ENCODE assay signal across 19 mouse cellular contexts in genomic region chr17:31871968-31872825, GRCm38 (mm10). TPM values are rescaled to one million over a fixed set of nuclear protein-coding genes. Genes with fewer than 3 reads are reported as not detected.
DNase-seq lines count a peak whose midpoint lies in the region; ATAC-seq and TF ChIP-seq lines count a peak whose summit lies in the region.
"Had no signal": no experiment of that assay in that cellular context is flagged by ENCODE, and none has a peak within 500 bp of the region (broad histone marks: within the 10 kb centered on the region; RNA-seq: fewer than 3 reads in every experiment).

No protein-coding gene starts in this region.

- peak; percentile 3 for DNase-seq in gastrocnemius, postnatal 10 days
- no peak for DNase-seq in gastrocnemius, adult 18-20 months (ENCODE audit: low spot score)
- DNase-seq in lung, postnatal 0 days (ENCODE audit: low spot score) = peak; percentile 56
- DNase-seq in lung, postnatal 25 days (ENCODE audit: low spot score) = no peak
- peak; percentile 9 for DNase-seq in urinary bladder, postnatal 10 days (ENCODE audit: low spot score)
- no peak for DNase-seq in urinary bladder, adult 18-20 months (ENCODE audit: low spot score in 2 of 2)
- DNase-seq in urinary bladder, postnatal 4 days (ENCODE audit: low spot score in 2 of 2) = peak; percentile 15 to 58
- DNase-seq in left cerebral cortex, adult 2 months (ENCODE audit: extremely low spot score in 1 of 2, low spot score in 2 of 2) = no peak
- DNase-seq: cerebellum, postnatal 14 days; forebrain, postnatal 0 days; kidney, postnatal 14 days; layer of hippocampus, adult 9-11 months; right cerebral cortex, postnatal 14 days had no signal

- H3K4me3 ChIP-seq in lung, postnatal 0 days (ENCODE audit: low read depth, low read length) = no peak overlapping the region
- H3K4me3 ChIP-seq in left cerebral cortex, adult 2 months = no peak overlapping the region
- H3K4me3 ChIP-seq: erythroblast, embryonic 14.5 days; hindbrain, embryonic 12.5 days; limb, embryonic 15.5 days; midbrain, embryonic 13.5 days had no signal

- intact Hi-C loops in left cerebral cortex, adult 2 months (cut with DNase I) = no loop called here

- TF ChIP-seq EP300 in lung, postnatal 0 days (IDR thresholded peaks at IDR 0.05) = peak; percentile 67

- H3K9ac ChIP-seq in lung, postnatal 0 days (replicated peaks; ENCODE audit: low read depth) = no peak overlapping the region
- H3K9ac ChIP-seq: forebrain, postnatal 0 days; hindbrain, embryonic 12.5 days; limb, embryonic 15.5 days; midbrain, embryonic 13.5 days had no signal

- 45% methylated on average over 14 of the region's 14 CpGs for WGBS in lung, postnatal 0 days

- H3K36me3 ChIP-seq in lung, postnatal 0 days (ENCODE audit: insufficient read depth, low read length) = no peaks in the 10 kb centered on the region
- H3K36me3 ChIP-seq: embryonic facial prominence, embryonic 10.5 days; hindbrain, embryonic 12.5 days; limb, embryonic 15.5 days; midbrain, embryonic 13.5 days had no signal

- TF ChIP-seq CTCF in lung, postnatal 0 days (IDR thresholded peaks at IDR 0.05) = no peak
- TF ChIP-seq CTCF in left cerebral cortex, adult 2 months (IDR thresholded peaks at IDR 0.05) = no peak

- H3K27ac ChIP-seq in lung, postnatal 0 days (ENCODE audit: low read length) = peak overlapping the region; percentile 0; the same call in 1 of the 2 replicates
- H3K27ac ChIP-seq in left cerebral cortex, adult 2 months = no peak overlapping the region
- H3K27ac ChIP-seq: hindbrain, embryonic 12.5 days; limb, embryonic 15.5 days; macrophage; midbrain, embryonic 13.5 days had no signal

- H3K4me2 ChIP-seq in lung, postnatal 0 days (replicated peaks; ENCODE audit: low read depth, low read length) = no peak overlapping the region
- H3K4me2 ChIP-seq: hindbrain, embryonic 12.5 days; limb, embryonic 15.5 days; midbrain, embryonic 13.5 days had no signal

- peak; percentile 32 for ATAC-seq in lung, postnatal 0 days
- ATAC-seq: forebrain, postnatal 0 days; midbrain, embryonic 13.5 days had no signal

- H3K9me3 ChIP-seq in lung, postnatal 0 days (ENCODE audit: low read length) = no peaks in the 10 kb centered on the region
- H3K9me3 ChIP-seq: embryonic facial prominence, embryonic 10.5 days; hindbrain, embryonic 12.5 days; limb, embryonic 15.5 days; midbrain, embryonic 13.5 days had no signal

- H3K4me1 ChIP-seq in lung, postnatal 0 days (ENCODE audit: insufficient read depth, low read depth, low read length) = 0 out of 2 replicates have a peak, but pooled peaks cover 8% of the 10 kb centered on the region

- H3K27me3 ChIP-seq in lung, postnatal 0 days (replicated peaks; ENCODE audit: insufficient read depth, low read length) = no peaks in the 10 kb centered on the region
- H3K27me3 ChIP-seq: hindbrain, embryonic 12.5 days; limb, embryonic 15.5 days; midbrain, embryonic 13.5 days had no signal

RNA-seq across cellular contexts. Expression of gene Sik1, which starts 16.6 kb away (rescaled TPM):
- 10 to 100 TPM; 30.6 to 33.2 TPM for total RNA-seq in gastrocnemius, postnatal 10 days (2021)
- total RNA-seq in gastrocnemius, adult 18-20 months (2021) = 10 to 100 TPM; 23.5 to 27.8 TPM
- polyA plus RNA-seq in lung, postnatal 0 days (2015; fragmentation: Nextera tagmentation; extraction: Ambion mirVana) = 29.5 and 35.9 TPM in 2 replicates
- 10 to 100 TPM; 24.5 to 39.5 TPM for total RNA-seq in left cerebral cortex, adult 2 months (2021)

Comparison
In these comparisons a context has a peak if more than half of its experiments do, and no peak if none do; other contexts are left out.
1. DNase-seq: peak in gastrocnemius, postnatal 10 days (single experiment), lung, postnatal 0 days (single experiment), urinary bladder, postnatal 10 days (single experiment) and urinary bladder, postnatal 4 days (2 of 2); none in gastrocnemius, adult 18-20 months (single experiment), lung, postnatal 25 days (single experiment), urinary bladder, adult 18-20 months (0 of 2) and left cerebral cortex, adult 2 months (0 of 2).